Mouse (Mus musculus): Measurements from ENCODE around the gene Vapb. TPM values are rescaled to one million over a fixed set of nuclear protein-coding genes. Genes with fewer than 3 reads are reported as not detected.

Gene Vapb
- total and polyA plus RNA-seq, 2 experiments from 2014 or later = 11.2 to 25.8 TPM

- 85% methylated on average over 1 of the region's 1 CpGs for whole genome bisulfite sequencing
- no peak for ATAC-seq (ENCODE audit: insufficient read depth, low read depth)
Measured at GRCm38 (mm10) chr2:173799513-173799912, 62.2 kb downstream of the Vapb start.

DNA sequence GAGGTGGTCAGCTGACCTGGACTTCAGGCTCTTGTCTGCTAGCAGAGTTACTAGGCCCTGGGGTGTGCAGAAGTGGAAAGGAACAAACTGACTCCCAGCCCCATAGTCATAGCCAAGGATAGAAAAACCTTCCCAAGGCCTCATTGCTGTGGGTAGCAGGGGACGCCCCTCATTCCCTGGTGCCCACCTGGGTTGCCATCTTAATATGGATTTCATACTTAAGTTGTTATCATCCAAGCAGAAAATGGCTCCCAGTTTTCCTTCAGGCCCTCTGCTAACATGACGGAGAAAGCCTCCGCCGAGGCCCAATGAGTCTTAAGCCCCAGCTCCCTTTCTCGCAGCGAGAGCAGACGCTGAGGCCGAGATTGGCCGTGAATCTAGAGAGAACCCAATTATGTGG is 63.3 kb downstream of the Vapb start:
- 94% methylated on average over 9 of the region's 9 CpGs for WGBS
- no peak overlapping the region for H3K4me2 ChIP-seq (ENCODE audit: low read depth, low read length)
- H3K9ac ChIP-seq (replicated peaks; ENCODE audit: low read depth, low read length) = no peak overlapping the region
- H3K4me1 ChIP-seq (ENCODE audit: control insufficient read depth, insufficient read depth) = 0 out of 2 replicates have a peak, but pooled peaks cover 3% of the 10 kb centered on the region
- H3K36me3 ChIP-seq (replicated peaks; ENCODE audit: control insufficient read depth, insufficient read depth, low read length) = no peaks in the 10 kb centered on the region
- H3K9me3 ChIP-seq (replicated peaks; ENCODE audit: control insufficient read depth, low read length) = no peaks in the 10 kb centered on the region
- no peaks in the 10 kb centered on the region for H3K27me3 ChIP-seq (ENCODE audit: control insufficient read depth, insufficient read depth, low read length)
- TF ChIP-seq CTCF (IDR thresholded peaks at IDR 0.05; ENCODE audit: low read depth) = no peak
- no peak for TF ChIP-seq EP300 (IDR thresholded peaks at IDR 0.05; ENCODE audit: low read depth)
- no peak overlapping the region for H3K27ac ChIP-seq (ENCODE audit: low read depth)
- DNase-seq (ENCODE audit: low spot score) (no peak), ATAC-seq (ENCODE audit: insufficient read depth, low read depth) (no peak)
- H3K4me3 ChIP-seq (ENCODE audit: low read depth, low read length) = no peak overlapping the region

More at GRCm38 (mm10) chr2:173799513-173799912, 62.2 kb downstream of the Vapb start:
- Histone ChIP-seq H3K9me3 (replicated peaks; ENCODE audit: control insufficient read depth, low read length) (no peaks in the 10 kb centered on the region), H3K27me3 (ENCODE audit: control insufficient read depth, insufficient read depth, low read length) (no peaks in the 10 kb centered on the region), H3K36me3 (replicated peaks; ENCODE audit: control insufficient read depth, insufficient read depth, low read length) (no peaks in the 10 kb centered on the region), H3K4me2 (ENCODE audit: low read depth, low read length) (no peak overlapping the region), H3K4me3 (ENCODE audit: low read depth, low read length) (no peak overlapping the region), H3K4me1 (ENCODE audit: control insufficient read depth, insufficient read depth) (0 out of 2 replicates have a peak, but pooled peaks cover 6% of the 10 kb centered on the region), H3K27ac (ENCODE audit: low read depth) (no peak overlapping the region), H3K9ac (replicated peaks; ENCODE audit: low read depth, low read length) (no peak overlapping the region)
- DNase-seq (ENCODE audit: low spot score) = no peak
- TF ChIP-seq CTCF (IDR thresholded peaks at IDR 0.05; ENCODE audit: low read depth) = no peak
- no peak for TF ChIP-seq EP300 (IDR thresholded peaks at IDR 0.05; ENCODE audit: low read depth)

DNA sequence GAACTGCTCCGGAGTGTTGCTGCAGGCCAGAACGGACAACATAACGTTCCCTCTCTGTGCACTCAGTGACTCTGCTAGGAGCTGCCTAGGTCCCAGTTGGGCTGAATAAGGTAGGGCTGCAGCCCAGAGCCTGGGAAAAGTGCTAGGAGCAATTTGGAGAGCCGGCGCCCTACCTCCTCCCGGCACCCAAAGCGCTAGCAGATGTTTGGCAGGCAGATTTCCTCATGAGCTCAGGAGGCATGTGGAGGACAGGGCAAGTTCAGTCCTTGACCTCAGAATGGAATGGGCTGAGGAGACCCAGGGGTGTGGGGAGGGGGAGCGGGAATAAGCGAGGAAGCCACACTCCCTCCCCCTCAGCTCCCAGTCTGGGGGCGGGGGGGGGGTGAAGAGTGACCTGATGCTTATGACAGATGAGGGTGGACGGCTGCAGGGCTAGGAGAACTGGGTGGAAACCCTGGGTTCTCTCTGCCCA is 64.1 kb downstream of the Vapb start:
- peak; percentile 53 for DNase-seq (ENCODE audit: low spot score)
- H3K27ac ChIP-seq (ENCODE audit: low read depth) = no peak overlapping the region
- H3K9ac ChIP-seq (replicated peaks; ENCODE audit: low read depth, low read length) = no peak overlapping the region
- H3K36me3 ChIP-seq (replicated peaks; ENCODE audit: control insufficient read depth, insufficient read depth, low read length) = no peaks in the 10 kb centered on the region
- H3K4me1 ChIP-seq (ENCODE audit: control insufficient read depth, insufficient read depth) = peaks cover 5% of the 10 kb centered on the region; the same call in 1 of the 2 replicates
- ATAC-seq (ENCODE audit: insufficient read depth, low read depth) = peak; percentile 51
- no peak overlapping the region for H3K4me3 ChIP-seq (ENCODE audit: low read depth, low read length)
- no peaks in the 10 kb centered on the region for H3K9me3 ChIP-seq (replicated peaks; ENCODE audit: control insufficient read depth, low read length)
- TF ChIP-seq EP300 (IDR thresholded peaks at IDR 0.05; ENCODE audit: low read depth) = no peak
- no peak for TF ChIP-seq CTCF (IDR thresholded peaks at IDR 0.05; ENCODE audit: low read depth)
- WGBS = 32% methylated on average over 11 of the region's 11 CpGs
- H3K4me2 ChIP-seq (ENCODE audit: low read depth, low read length) = no peak overlapping the region
- H3K27me3 ChIP-seq (ENCODE audit: control insufficient read depth, insufficient read depth, low read length) = no peaks in the 10 kb centered on the region

DNA sequence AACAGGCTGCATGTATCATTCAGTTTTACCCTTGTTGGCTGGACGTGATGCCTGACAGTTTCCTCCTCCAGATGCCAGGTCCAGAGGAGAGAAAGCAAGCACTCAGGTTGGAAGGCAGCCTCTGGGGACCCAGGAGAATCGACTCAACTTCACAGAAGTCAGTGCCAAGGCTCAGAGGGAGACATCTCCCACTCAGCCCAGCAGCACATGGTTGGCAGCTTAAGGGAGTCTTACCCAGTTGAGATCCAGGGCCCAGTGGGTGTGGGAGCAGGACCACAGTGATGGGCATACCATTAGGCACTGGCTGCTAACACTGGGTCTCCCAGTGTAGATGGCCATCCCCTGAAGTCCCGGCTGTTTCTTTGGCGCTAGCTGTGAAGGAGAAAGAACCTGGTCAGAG is 64.9 kb downstream of the Vapb start:
- no peak for TF ChIP-seq CTCF (IDR thresholded peaks at IDR 0.05; ENCODE audit: low read depth)
- TF ChIP-seq EP300 (IDR thresholded peaks at IDR 0.05; ENCODE audit: low read depth) = no peak
- DNase-seq (ENCODE audit: low spot score) = no peak
- Histone ChIP-seq H3K4me2 (ENCODE audit: low read depth, low read length) (no peak overlapping the region), H3K4me1 (ENCODE audit: control insufficient read depth, insufficient read depth) (peaks cover 6% of the 10 kb centered on the region; the same call in 1 of the 2 replicates), H3K4me3 (ENCODE audit: low read depth, low read length) (no peak overlapping the region), H3K9me3 (replicated peaks; ENCODE audit: control insufficient read depth, low read length) (no peaks in the 10 kb centered on the region), H3K36me3 (replicated peaks; ENCODE audit: control insufficient read depth, insufficient read depth, low read length) (no peaks in the 10 kb centered on the region), H3K9ac (replicated peaks; ENCODE audit: low read depth, low read length) (no peak overlapping the region), H3K27ac (ENCODE audit: low read depth) (no peak overlapping the region), H3K27me3 (ENCODE audit: control insufficient read depth, insufficient read depth, low read length) (no peaks in the 10 kb centered on the region)
- 81% methylated on average over 4 of the region's 4 CpGs for WGBS
- ATAC-seq (ENCODE audit: insufficient read depth, low read depth) = no peak

DNA sequence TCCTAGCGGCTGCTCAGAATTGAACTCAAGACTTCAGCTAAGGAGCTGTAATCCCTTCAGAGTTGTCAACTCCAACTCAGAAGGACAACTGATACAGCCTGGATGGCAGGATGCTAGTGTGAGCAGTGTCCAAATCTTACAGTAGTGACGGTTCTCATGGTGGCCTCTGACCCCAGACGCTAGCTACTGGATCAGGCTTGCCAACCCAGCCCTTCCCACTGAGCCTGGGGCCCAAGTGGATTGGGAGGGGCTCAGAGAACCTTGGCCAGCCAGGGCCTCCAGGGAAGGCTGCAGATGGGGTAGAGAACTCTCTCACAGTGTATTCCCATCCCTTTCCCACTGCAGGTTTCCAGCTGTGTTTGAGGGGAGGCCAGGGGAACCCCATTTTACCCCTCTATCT is 65.6 kb downstream of the Vapb start:
- Histone ChIP-seq H3K9ac (replicated peaks; ENCODE audit: low read depth, low read length) (no peak overlapping the region), H3K4me1 (ENCODE audit: control insufficient read depth, insufficient read depth) (peaks cover 6% of the 10 kb centered on the region; the same call in 1 of the 2 replicates), H3K27me3 (ENCODE audit: control insufficient read depth, insufficient read depth, low read length) (no peaks in the 10 kb centered on the region), H3K27ac (ENCODE audit: low read depth) (no peak overlapping the region), H3K9me3 (replicated peaks; ENCODE audit: control insufficient read depth, low read length) (no peaks in the 10 kb centered on the region), H3K36me3 (replicated peaks; ENCODE audit: control insufficient read depth, insufficient read depth, low read length) (no peaks in the 10 kb centered on the region), H3K4me3 (ENCODE audit: low read depth, low read length) (no peak overlapping the region), H3K4me2 (ENCODE audit: low read depth, low read length) (no peak overlapping the region)
- no peak for DNase-seq (ENCODE audit: low spot score)
- no peak for TF ChIP-seq CTCF (IDR thresholded peaks at IDR 0.05; ENCODE audit: low read depth)
- TF ChIP-seq EP300 (IDR thresholded peaks at IDR 0.05; ENCODE audit: low read depth) = no peak
- no peak for ATAC-seq (ENCODE audit: insufficient read depth, low read depth)
- WGBS = 71% methylated on average over 3 of the region's 3 CpGs

- Histone ChIP-seq H3K4me1 (ENCODE audit: control insufficient read depth, insufficient read depth) (peaks cover 6% of the 10 kb centered on the region; the same call in 1 of the 2 replicates), H3K9ac (replicated peaks; ENCODE audit: low read depth, low read length) (no peak overlapping the region), H3K4me2 (ENCODE audit: low read depth, low read length) (no peak overlapping the region), H3K4me3 (ENCODE audit: low read depth, low read length) (no peak overlapping the region), H3K27ac (ENCODE audit: low read depth) (no peak overlapping the region), H3K9me3 (replicated peaks; ENCODE audit: control insufficient read depth, low read length) (no peaks in the 10 kb centered on the region), H3K27me3 (ENCODE audit: control insufficient read depth, insufficient read depth, low read length) (no peaks in the 10 kb centered on the region), H3K36me3 (replicated peaks; ENCODE audit: control insufficient read depth, insufficient read depth, low read length) (no peaks in the 10 kb centered on the region)
- whole genome bisulfite sequencing = 90% methylated on average over 11 of the region's 11 CpGs
- DNase-seq (ENCODE audit: low spot score) (no peak), ATAC-seq (ENCODE audit: insufficient read depth, low read depth) (no peak)
- TF ChIP-seq EP300 (IDR thresholded peaks at IDR 0.05; ENCODE audit: low read depth) (no peak), CTCF (IDR thresholded peaks at IDR 0.05; ENCODE audit: low read depth) (no peak)
Measured at GRCm38 (mm10) chr2:173803827-173804226, 66.5 kb downstream of the Vapb start.
